In genomic region chr17:65885398-65885696, GRCm38 (mm10) we compare ENCODE assay signal across 8 mouse cellular contexts. TPM values are rescaled to one million over a fixed set of nuclear protein-coding genes. Genes with fewer than 3 reads are reported as not detected.
DNase-seq lines count a peak whose midpoint lies in the region; ATAC-seq and TF ChIP-seq lines count a peak whose summit lies in the region.

No protein-coding gene starts in this region.

- H3K9me3 ChIP-seq in embryonic facial prominence, embryonic 10.5 days, result no peaks in the 10 kb centered on the region

- H3K27ac ChIP-seq in left cerebral cortex, adult 2 months, result peak overlapping the region; percentile 98
- peak overlapping the region; percentile 90 for H3K27ac ChIP-seq in embryonic facial prominence, embryonic 10.5 days (replicated peaks)

- WGBS in embryonic facial prominence, embryonic 10.5 days, result 0% methylated on average over 11 of the region's 11 CpGs

- TF ChIP-seq POLR2A in myocyte (IDR thresholded peaks at IDR 0.05; ENCODE audit: insufficient read length, low read depth), result no peak

- H3K27me3 ChIP-seq in embryonic facial prominence, embryonic 10.5 days (replicated peaks; ENCODE audit: low read depth, poor library complexity, severe bottlenecking), result no peaks in the 10 kb centered on the region
- H3K27me3 ChIP-seq in myocyte (ENCODE audit: control insufficient read depth, insufficient read depth, insufficient read length), result no peaks in the 10 kb centered on the region

- peak overlapping the region; percentile 96 for H3ac ChIP-seq in myocyte (ENCODE audit: control insufficient read depth, insufficient read length)

- H3K4me3 ChIP-seq in left cerebral cortex, adult 2 months, result peak overlapping the region; percentile 91
- peak overlapping the region; percentile 99 for H3K4me3 ChIP-seq in embryonic facial prominence, embryonic 10.5 days
- H3K4me3 ChIP-seq in myocyte, result peak overlapping the region; percentile 40

- intact Hi-C loops in left cerebral cortex, adult 2 months (cut with DNase I), result loop anchor here (2.0 to 5.0 kb wide), 2 partner anchors 47 to 65 kb away; partner anchors contain the start of gene Twsg1

- peak overlapping the region; percentile 83 for H3K4me2 ChIP-seq in myocyte (ENCODE audit: low read depth)

- H3K36me3 ChIP-seq in embryonic facial prominence, embryonic 10.5 days (replicated peaks), result no peaks in the 10 kb centered on the region
- H3K36me3 ChIP-seq in myocyte (ENCODE audit: control insufficient read depth, insufficient read depth), result no peaks in the 10 kb centered on the region

- TF ChIP-seq CTCF in left cerebral cortex, adult 2 months (IDR thresholded peaks at IDR 0.05), result no peak

- peak; percentile 4 for ATAC-seq in inflammation-experienced regulatory T-cells, adult 6 months

- peaks cover 26% of the 10 kb centered on the region for H3K4me1 ChIP-seq in embryonic facial prominence, embryonic 10.5 days

- DNase-seq in left cerebral cortex, adult 2 months (ENCODE audit: extremely low spot score in 1 of 2, low spot score in 2 of 2), result no peak
- DNase-seq in left cerebral cortex, adult 8-10 months (ENCODE audit: low spot score in 2 of 2), result no peak
- no peak for DNase-seq in embryonic facial prominence, embryonic 10.5 days (ENCODE audit: low spot score)
- DNase-seq in right cerebral cortex, postnatal 4 days, result no peak
- no peak for DNase-seq in layer of hippocampus, adult 9-11 months
- DNase-seq in gastrocnemius, postnatal 10 days, result no peak

- H3K79me2 ChIP-seq in myocyte (ENCODE audit: control insufficient read depth, insufficient read depth), result peaks cover 31% of the 10 kb centered on the region

TF ChIP-seq in myocyte, 11 proteins besides CTCF, POLR2A, EP300 and RAD21:
- no peak for TF ChIP-seq TCF3 (IDR thresholded peaks at IDR 0.05; ENCODE audit: insufficient read length, low read depth)
- no peak for TF ChIP-seq MAX (IDR thresholded peaks at IDR 0.05; ENCODE audit: low read depth)
- peak in 1 of 3 experiments; percentile 9 for TF ChIP-seq MYOD1 (IDR thresholded peaks at IDR 0.05; ENCODE audit: control insufficient read depth in 1 of 3, insufficient read length in 2 of 3, low read depth in 2 of 3)
- TF ChIP-seq SRF (IDR thresholded peaks at IDR 0.05; ENCODE audit: control insufficient read depth, insufficient read length, low read depth), result no peak
- no peak for TF ChIP-seq REST (IDR thresholded peaks at IDR 0.05; ENCODE audit: insufficient read depth, insufficient read length)
- no peak for TF ChIP-seq CEBPB (IDR thresholded peaks at IDR 0.05; ENCODE audit: insufficient read depth, poor library complexity, severe bottlenecking)
- TF ChIP-seq TCF12 (IDR thresholded peaks at IDR 0.05; ENCODE audit: insufficient read depth, poor library complexity, severe bottlenecking), result no peak
- no peak for TF ChIP-seq MYOG (IDR thresholded peaks at IDR 0.05; ENCODE audit: control insufficient read depth in 1 of 3, insufficient read depth in 1 of 3, insufficient read length in 2 of 3, low read depth in 2 of 3)

RNA-seq across cellular contexts. Expression of gene Ralbp1, which starts 0.3 kb away (rescaled TPM):
- 10 to 100 TPM; 69.3 to 69.6 TPM for total RNA-seq in left cerebral cortex, adult 2 months (2021)
- total RNA-seq in left cerebral cortex, adult 8-10 months (2022), result 10 to 100 TPM; 64.6 to 75.2 (median 69.3) TPM
- 58.5 and 61.3 TPM in 2 replicates for polyA plus RNA-seq in embryonic facial prominence, embryonic 10.5 days (2016; fragmentation: Nextera tagmentation; extraction: Ambion mirVana)
- 10 to 100 TPM; 48.4 to 62.8 (median 60.1) TPM for polyA plus RNA-seq in inflammation-experienced regulatory T-cells, adult 6 months (2017; shearing (Covaris generic))
- 24.5 TPM for polyA plus RNA-seq in myocyte (2012; fragmentation: generic; extraction: Trizol)
- total RNA-seq in gastrocnemius, postnatal 10 days (2021), result 10 to 100 TPM; 22.2 to 25.2 TPM

Comparison
In these comparisons a context has a peak if more than half of its experiments do, and no peak if none do; other contexts are left out.
1. H3K4me3 ChIP-seq: peak in every context shown above with its lines; median percentile 99 in embryonic facial prominence, embryonic 10.5 days; 91 in left cerebral cortex, adult 2 months; 40 in myocyte.